Mouse (Mus musculus): Measurements from ENCODE around the gene Cyp4f17. TPM values are rescaled to one million over a fixed set of nuclear protein-coding genes. Genes with fewer than 3 reads are reported as not detected.
"Not testable (repeated sequence)": the region's sequence is repeated elsewhere in the genome, so short reads cannot be mapped to it uniquely, and the experiment has no call there.

Gene Cyp4f17
- total RNA-seq, 1 experiment: 7.2 TPM

DNA sequence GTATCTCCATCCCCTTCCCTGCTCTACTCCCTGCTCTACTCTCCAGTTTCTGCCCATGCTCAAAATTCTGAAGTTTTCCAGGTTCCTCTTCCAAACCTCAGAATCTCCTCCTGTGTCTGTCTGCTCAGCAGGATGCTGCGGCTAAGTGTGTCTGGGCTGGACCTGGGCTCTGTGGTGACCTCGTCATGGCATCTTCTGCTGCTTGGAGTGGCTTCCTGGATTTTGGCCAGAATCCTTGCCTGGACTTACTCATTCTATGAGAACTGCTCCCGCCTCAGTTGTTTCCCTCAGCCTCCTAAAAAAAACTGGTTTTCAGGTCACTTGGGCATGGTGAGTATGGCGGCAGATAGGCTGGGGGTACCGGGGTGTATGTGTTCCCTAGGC, 31.0 kb downstream of the Cyp4f17 start:
- no peaks in the 10 kb centered on the region for H3K36me3 ChIP-seq (ENCODE audit: control insufficient read depth, insufficient read depth, low read length, poor library complexity, severe bottlenecking)
- in situ Hi-C loops (cut with MboI; ENCODE audit: low sequenced_read_pairs in 2 of 2, unreplicated experiment in 2 of 2): no loop called here
- peak overlapping the region; percentile 77 for H3K9ac ChIP-seq (ENCODE audit: insufficient read depth, low read depth, low read length, poor library complexity, severe bottlenecking)
- no peaks in the 10 kb centered on the region for H3K9me3 ChIP-seq (ENCODE audit: control insufficient read depth, insufficient read depth, low read depth, low read length)
- TF ChIP-seq CHD2 (IDR thresholded peaks at IDR 0.05; ENCODE audit: low read depth, low read length) (no peak), ZC3H11A (IDR thresholded peaks at IDR 0.05; ENCODE audit: borderline replicate concordance, low read depth, low read length) (no peak), MAFK (IDR thresholded peaks at IDR 0.05; ENCODE audit: insufficient read depth, low read depth, low read length) (no peak), ZNF384 (IDR thresholded peaks at IDR 0.05; ENCODE audit: low read depth, low read length) (no peak), HCFC1 (IDR thresholded peaks at IDR 0.05; ENCODE audit: borderline replicate concordance, insufficient read depth, low read length) (no peak)
- peak overlapping the region; percentile 71 to 96 for H3K4me3 ChIP-seq (ENCODE audit: insufficient read depth in 1 of 2, low read depth in 1 of 2, low read length in 2 of 2, poor library complexity in 1 of 2, severe bottlenecking in 1 of 2)
- no peaks in the 10 kb centered on the region for H3K4me1 ChIP-seq (ENCODE audit: control insufficient read depth in 2 of 2, insufficient read depth in 2 of 2, low read length in 2 of 2, poor library complexity in 1 of 2)
- no peak overlapping the region for H3K27ac ChIP-seq (ENCODE audit: insufficient read depth, low read depth, low read length, poor library complexity, severe bottlenecking)
- DNase-seq (ENCODE audit: low read depth, low spot score): no peak

DNA sequence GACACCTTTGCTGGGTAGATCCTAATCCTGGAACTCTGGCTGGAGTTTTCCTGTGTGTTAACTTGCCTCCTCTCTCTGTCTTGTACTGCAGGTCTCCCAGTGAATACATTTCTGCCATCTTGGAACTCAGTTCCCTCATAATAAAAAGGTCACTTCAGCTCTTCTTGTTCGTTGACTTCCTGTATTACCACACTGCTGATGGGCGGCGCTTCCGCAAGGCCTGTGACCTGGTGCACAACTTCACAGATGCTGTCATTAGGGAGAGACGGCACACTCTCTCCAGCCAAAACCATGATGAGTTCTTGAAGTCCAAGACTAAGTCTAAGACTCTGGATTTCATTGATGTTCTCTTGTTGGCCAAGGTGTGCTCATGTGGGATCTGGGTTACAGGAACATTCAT, 38.9 kb downstream of the Cyp4f17 start:
- H3K9ac ChIP-seq (ENCODE audit: insufficient read depth, low read depth, low read length, poor library complexity, severe bottlenecking); in situ Hi-C loops (cut with MboI; ENCODE audit: low sequenced_read_pairs in 2 of 2, unreplicated experiment in 2 of 2); H3K36me3 ChIP-seq (ENCODE audit: control insufficient read depth, insufficient read depth, low read length, poor library complexity, severe bottlenecking); DNase-seq (ENCODE audit: low read depth, low spot score); H3K27ac ChIP-seq (ENCODE audit: insufficient read depth, low read depth, low read length, poor library complexity, severe bottlenecking); H3K4me1 ChIP-seq (ENCODE audit: control insufficient read depth in 2 of 2, insufficient read depth in 2 of 2, low read length in 2 of 2, poor library complexity in 1 of 2); H3K9me3 ChIP-seq (ENCODE audit: control insufficient read depth, insufficient read depth, low read depth, low read length); H3K4me3 ChIP-seq (ENCODE audit: insufficient read depth in 1 of 2, low read depth in 1 of 2, low read length in 2 of 2, poor library complexity in 1 of 2, severe bottlenecking in 1 of 2): not testable (repeated sequence)

DNA sequence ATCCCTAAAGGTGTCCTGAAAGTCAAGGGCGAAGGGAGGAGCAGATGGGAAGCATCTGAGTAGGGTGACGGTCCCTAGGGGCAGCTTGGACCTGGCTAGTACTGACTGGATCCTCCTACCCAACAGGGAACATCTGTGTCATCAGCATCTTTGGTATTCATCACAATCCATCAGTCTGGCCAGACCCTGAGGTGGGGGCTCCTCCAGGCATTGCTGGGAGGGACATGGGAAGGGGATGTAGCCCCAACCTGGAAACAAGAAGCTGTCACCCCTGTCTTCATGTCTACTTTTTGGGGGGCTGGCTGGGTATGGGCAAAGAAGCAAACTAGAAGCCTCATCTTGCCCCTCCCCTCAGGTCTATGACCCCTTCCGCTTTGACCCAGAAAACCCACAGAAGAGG, 44.5 kb downstream of the Cyp4f17 start:
- DNase-seq (ENCODE audit: low read depth, low spot score); H3K36me3 ChIP-seq (ENCODE audit: control insufficient read depth, insufficient read depth, low read length, poor library complexity, severe bottlenecking); H3K9me3 ChIP-seq (ENCODE audit: control insufficient read depth, insufficient read depth, low read depth, low read length); H3K27ac ChIP-seq (ENCODE audit: insufficient read depth, low read depth, low read length, poor library complexity, severe bottlenecking); in situ Hi-C loops (cut with MboI; ENCODE audit: low sequenced_read_pairs in 2 of 2, unreplicated experiment in 2 of 2); H3K4me1 ChIP-seq (ENCODE audit: control insufficient read depth in 2 of 2, insufficient read depth in 2 of 2, low read length in 2 of 2, poor library complexity in 1 of 2); H3K9ac ChIP-seq (ENCODE audit: insufficient read depth, low read depth, low read length, poor library complexity, severe bottlenecking): not testable (repeated sequence)
- H3K4me3 ChIP-seq (ENCODE audit: insufficient read depth in 1 of 2, low read depth in 1 of 2, low read length in 2 of 2, poor library complexity in 1 of 2, severe bottlenecking in 1 of 2): peak overlapping the region; percentile 46 to 76

DNA sequence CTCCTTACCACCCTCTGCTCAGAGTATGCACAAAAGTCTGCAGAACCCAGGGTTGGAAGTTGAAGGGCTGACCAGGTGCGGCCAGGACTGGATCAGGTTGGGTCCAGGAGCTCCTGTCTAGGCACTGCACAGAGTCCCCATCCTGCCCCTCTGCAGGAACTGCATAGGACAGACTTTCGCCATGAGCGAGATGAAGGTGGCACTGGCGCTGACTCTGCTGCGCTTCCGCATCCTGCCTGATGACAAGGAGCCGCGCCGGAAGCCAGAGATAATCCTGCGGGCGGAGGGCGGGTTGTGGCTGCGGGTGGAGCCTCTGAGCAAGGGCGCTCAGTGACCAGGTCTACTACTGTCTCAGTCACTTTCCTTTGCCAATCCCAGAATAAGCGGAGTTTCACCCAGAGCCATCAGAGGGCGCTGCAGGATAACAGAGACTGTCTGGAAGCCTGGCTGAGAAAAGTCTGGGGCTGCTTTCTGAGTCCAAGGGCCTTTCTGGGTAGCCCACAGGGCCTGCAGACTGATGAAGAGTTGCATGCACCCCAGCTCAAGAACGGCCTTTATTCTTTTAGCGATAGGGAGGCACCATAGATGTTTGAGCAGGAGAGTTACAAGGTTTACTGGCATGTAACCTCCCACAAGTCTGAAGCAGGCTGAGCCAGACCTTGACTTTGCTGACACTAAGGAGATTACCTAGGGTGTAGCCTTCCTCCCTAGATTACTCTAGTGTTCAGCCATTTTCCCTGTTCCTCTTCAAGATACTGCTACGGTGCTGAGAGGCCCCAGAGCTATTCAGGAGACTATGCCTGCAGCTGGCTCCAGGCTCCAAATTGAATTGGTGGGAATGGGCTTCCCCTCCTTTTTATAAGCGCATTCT, 45.3 kb downstream of the Cyp4f17 start:
- no peaks in the 10 kb centered on the region for H3K36me3 ChIP-seq (ENCODE audit: control insufficient read depth, insufficient read depth, low read length, poor library complexity, severe bottlenecking)
- in situ Hi-C loops (cut with MboI; ENCODE audit: low sequenced_read_pairs in 2 of 2, unreplicated experiment in 2 of 2): no loop called here
- TF ChIP-seq ZC3H11A (IDR thresholded peaks at IDR 0.05; ENCODE audit: borderline replicate concordance, low read depth, low read length): peak; percentile 87
- TF ChIP-seq MAFK (IDR thresholded peaks at IDR 0.05; ENCODE audit: insufficient read depth, low read depth, low read length): no peak
- H3K4me1 ChIP-seq (ENCODE audit: control insufficient read depth in 2 of 2, insufficient read depth in 2 of 2, low read length in 2 of 2, poor library complexity in 1 of 2): peaks cover 2 to 6% of the 10 kb centered on the region in 2 experiments; a peak in 3 of 4 replicates
- H3K4me3 ChIP-seq (ENCODE audit: insufficient read depth in 1 of 2, low read depth in 1 of 2, low read length in 2 of 2, poor library complexity in 1 of 2, severe bottlenecking in 1 of 2): peak overlapping the region; percentile 46 to 76
- peak; percentile 95 for DNase-seq (ENCODE audit: low read depth, low spot score)
- H3K27ac ChIP-seq (ENCODE audit: insufficient read depth, low read depth, low read length, poor library complexity, severe bottlenecking): no peak overlapping the region; the same call in 1 of the 2 replicates
- H3K9me3 ChIP-seq (ENCODE audit: control insufficient read depth, insufficient read depth, low read depth, low read length): no peaks in the 10 kb centered on the region
- H3K9ac ChIP-seq (ENCODE audit: insufficient read depth, low read depth, low read length, poor library complexity, severe bottlenecking): peak overlapping the region; percentile 19; the same call in 1 of the 2 replicates

DNA sequence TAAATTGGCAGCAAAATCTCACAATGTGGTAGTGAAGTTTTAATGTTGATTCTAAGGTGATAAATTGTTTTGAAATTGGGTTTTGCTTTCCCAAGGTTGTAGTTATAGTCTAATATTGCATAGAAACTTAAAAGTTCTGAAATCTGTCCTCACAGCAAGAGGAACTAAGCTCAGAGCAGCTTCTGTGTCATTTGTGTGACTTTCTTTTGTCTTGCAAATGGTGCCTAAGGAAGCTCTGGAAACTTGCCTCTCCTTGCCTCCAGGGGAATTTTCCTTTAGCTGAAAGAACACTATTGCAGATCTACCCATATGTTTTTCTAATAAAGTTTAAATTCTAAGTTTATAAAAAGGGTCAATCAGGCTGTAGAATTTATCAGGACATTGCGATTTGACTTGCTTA, 47.2 kb downstream of the Cyp4f17 start:
- H3K4me1 ChIP-seq (ENCODE audit: control insufficient read depth in 2 of 2, insufficient read depth in 2 of 2, low read length in 2 of 2, poor library complexity in 1 of 2); H3K4me3 ChIP-seq (ENCODE audit: insufficient read depth in 1 of 2, low read depth in 1 of 2, low read length in 2 of 2, poor library complexity in 1 of 2, severe bottlenecking in 1 of 2); H3K36me3 ChIP-seq (ENCODE audit: control insufficient read depth, insufficient read depth, low read length, poor library complexity, severe bottlenecking); in situ Hi-C loops (cut with MboI; ENCODE audit: low sequenced_read_pairs in 2 of 2, unreplicated experiment in 2 of 2); DNase-seq (ENCODE audit: low read depth, low spot score); H3K9me3 ChIP-seq (ENCODE audit: control insufficient read depth, insufficient read depth, low read depth, low read length); H3K27ac ChIP-seq (ENCODE audit: insufficient read depth, low read depth, low read length, poor library complexity, severe bottlenecking); H3K9ac ChIP-seq (ENCODE audit: insufficient read depth, low read depth, low read length, poor library complexity, severe bottlenecking): not testable (repeated sequence)

DNA sequence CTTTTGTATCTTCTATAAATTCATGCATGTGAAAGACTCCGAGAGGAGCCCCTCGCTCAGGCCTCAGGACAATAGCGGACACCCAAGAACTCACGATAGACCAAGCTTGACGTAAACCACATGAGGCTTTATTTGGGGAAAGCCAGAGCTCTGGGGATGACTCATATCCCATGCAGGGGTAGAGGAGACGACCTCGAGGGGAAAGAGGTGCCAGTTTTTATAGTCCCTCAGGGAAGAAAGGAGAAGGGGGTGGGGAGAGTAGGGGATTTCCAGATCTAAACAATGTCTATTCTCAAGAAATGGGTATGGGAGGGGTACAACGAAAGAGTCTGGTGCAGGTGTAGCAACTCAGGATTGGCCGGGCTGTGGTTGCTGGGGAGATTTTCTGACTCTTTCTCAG, 48.5 kb downstream of the Cyp4f17 start:
- DNase-seq (ENCODE audit: low read depth, low spot score); H3K9ac ChIP-seq (ENCODE audit: insufficient read depth, low read depth, low read length, poor library complexity, severe bottlenecking); H3K4me3 ChIP-seq (ENCODE audit: insufficient read depth in 1 of 2, low read depth in 1 of 2, low read length in 2 of 2, poor library complexity in 1 of 2, severe bottlenecking in 1 of 2); H3K4me1 ChIP-seq (ENCODE audit: control insufficient read depth in 2 of 2, insufficient read depth in 2 of 2, low read length in 2 of 2, poor library complexity in 1 of 2); H3K9me3 ChIP-seq (ENCODE audit: control insufficient read depth, insufficient read depth, low read depth, low read length); H3K27ac ChIP-seq (ENCODE audit: insufficient read depth, low read depth, low read length, poor library complexity, severe bottlenecking); H3K36me3 ChIP-seq (ENCODE audit: control insufficient read depth, insufficient read depth, low read length, poor library complexity, severe bottlenecking); in situ Hi-C loops (cut with MboI; ENCODE audit: low sequenced_read_pairs in 2 of 2, unreplicated experiment in 2 of 2): not testable (repeated sequence)

DNA sequence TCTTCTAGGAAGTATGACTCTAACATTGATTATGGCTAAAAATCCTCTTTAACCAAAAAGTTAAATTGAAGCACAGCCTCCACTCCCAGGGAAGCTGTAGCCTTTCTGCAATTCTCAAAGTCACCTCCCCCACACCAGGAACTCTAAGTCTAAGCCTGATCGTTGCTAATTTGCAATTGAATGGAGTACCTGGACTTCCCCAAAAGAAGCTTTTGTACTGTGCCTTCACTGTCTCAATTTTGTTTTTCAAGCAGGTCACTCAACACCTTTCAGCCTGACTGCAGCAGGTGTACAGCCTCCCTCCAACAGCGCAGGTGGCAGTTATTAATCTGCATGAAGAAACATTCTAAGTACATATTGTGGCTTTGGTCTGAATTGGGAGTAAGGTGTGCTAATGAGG, 57.5 kb downstream of the Cyp4f17 start:
- H3K36me3 ChIP-seq (ENCODE audit: control insufficient read depth, insufficient read depth, low read length, poor library complexity, severe bottlenecking); DNase-seq (ENCODE audit: low read depth, low spot score); H3K9me3 ChIP-seq (ENCODE audit: control insufficient read depth, insufficient read depth, low read depth, low read length); H3K27ac ChIP-seq (ENCODE audit: insufficient read depth, low read depth, low read length, poor library complexity, severe bottlenecking); in situ Hi-C loops (cut with MboI; ENCODE audit: low sequenced_read_pairs in 2 of 2, unreplicated experiment in 2 of 2); H3K4me3 ChIP-seq (ENCODE audit: insufficient read depth in 1 of 2, low read depth in 1 of 2, low read length in 2 of 2, poor library complexity in 1 of 2, severe bottlenecking in 1 of 2); H3K4me1 ChIP-seq (ENCODE audit: control insufficient read depth in 2 of 2, insufficient read depth in 2 of 2, low read length in 2 of 2, poor library complexity in 1 of 2); H3K9ac ChIP-seq (ENCODE audit: insufficient read depth, low read depth, low read length, poor library complexity, severe bottlenecking): not testable (repeated sequence)

All from ES-E14 (cell line).